Mouse (Mus musculus): Measurements from ENCODE around the gene Pid1.

- TF ChIP-seq POLR2AphosphoS2 (IDR thresholded peaks at IDR 0.05; ENCODE audit: low read depth, low read length) (no peak), TCF12 (IDR thresholded peaks at IDR 0.05; ENCODE audit: low read depth, low read length) (no peak), GABPA (IDR thresholded peaks at IDR 0.05; ENCODE audit: insufficient replicate concordance, low read depth, low read length) (no peak), CTCF (conservative IDR thresholded peaks at IDR 0.05 in 1 of 2, IDR thresholded peaks at IDR 0.05 in 1 of 2; ENCODE audit: low read depth in 2 of 2, low read length in 2 of 2) (no peak), ETS1 (conservative IDR thresholded peaks at IDR 0.05; ENCODE audit: low read depth, low read length) (no peak), EP300 (IDR thresholded peaks at IDR 0.05; ENCODE audit: low read length) (no peak), MAFK (IDR thresholded peaks at IDR 0.05; ENCODE audit: insufficient replicate concordance, low read length) (no peak), MXI1 (IDR thresholded peaks at IDR 0.05; ENCODE audit: low read depth, low read length) (no peak), POLR2A (IDR thresholded peaks at IDR 0.05; ENCODE audit: low read depth, low read length) (no peak), TBP (conservative IDR thresholded peaks at IDR 0.05; ENCODE audit: low read depth, low read length) (no peak), E2F4 (IDR thresholded peaks at IDR 0.05; ENCODE audit: insufficient replicate concordance, low read depth, low read length) (no peak), HCFC1 (IDR thresholded peaks at IDR 0.05; ENCODE audit: low read depth, low read length) (no peak)
Observed at GRCm38 (mm10) chr1:84240203-84240602, 123.8 kb downstream of the Pid1 start.

Measured in CH12.LX (cell line).